Mouse (Mus musculus) thymus, adult 2 months (tissue): ENCODE measurements at regions not wholly inside any gene's neighbourhood (a gene's known extent, or its start where the extent isn't known, plus 50 kb on each side); places are given as distances from the start of the nearest gene placed in this dataset.

Experiments used
- CTCF ChIP-seq: fragments of 200-500 bp; IDR thresholded peaks from 2 replicates; pipeline ENCODE4 v1.5.1; 2012; ENCODE audit warnings: mild to moderate bottlenecking, control low read depth, low read length, moderate library complexity, borderline replicate concordance; ENCODE audit not compliant: control insufficient read depth, poor library complexity, insufficient read depth; ENCODE audit errors: extremely low read depth
- POLR2A ChIP-seq: fragments of 200-500 bp; IDR thresholded peaks from 2 replicates; pipeline ENCODE4 v1.6.1; 2012; ENCODE audit warnings: mild to moderate bottlenecking, low read length, control low read depth, moderate library complexity; ENCODE audit not compliant: control insufficient read depth, poor library complexity, insufficient read depth; ENCODE audit errors: extremely low read depth

GRCm38 (mm10) chr10:17023571-17024293, 699.3 kb upstream of the Cited2 start:
- no peak for TF ChIP-seq POLR2A
- no peak for TF ChIP-seq CTCF
